Mouse (Mus musculus) hindbrain, embryonic 11.5 days (tissue): ENCODE results near the gene Slc39a8. TPM values are rescaled to one million over a fixed set of nuclear protein-coding genes. Genes with fewer than 3 reads are reported as not detected.

Source experiments
- ATAC-seq: fragments of 200-750 bp; cut with Nextera tagmentation; 2 replicates; pipeline ENCODE4 v1.8.0; 2017; ENCODE audit warnings: mild to moderate bottlenecking, moderate TSS enrichment, moderate library complexity; ENCODE audit not compliant: low FRiP score
- DNase-seq: peaks from one replicate; pipeline ENCODE4 v3.0.0-alpha.2; 2015; ENCODE audit warnings: low spot score
- H3K27ac ChIP-seq: fragments of 300-500 bp; sonication (generic); 2 replicates; pipeline ENCODE4 v1.5.1; 2014; ENCODE audit warnings: mild to moderate bottlenecking, low read depth, low read length
- H3K27me3 ChIP-seq: fragments of 300-500 bp; sonication (generic); 2 replicates; pipeline ENCODE4 v1.6.1; 2014; ENCODE audit warnings: mild to moderate bottlenecking, low read length, moderate library complexity, mixed read lengths; ENCODE audit not compliant: control insufficient read depth, insufficient read depth
- H3K36me3 ChIP-seq: fragments of 300-500 bp; sonication (generic); 2 replicates; pipeline ENCODE4 v1.6.1; 2014; ENCODE audit warnings: mild to moderate bottlenecking, low read length, moderate library complexity, mixed read lengths; ENCODE audit not compliant: control insufficient read depth, insufficient read depth
- H3K4me1 ChIP-seq: fragments of 300-500 bp; sonication (generic); replicated peaks from 2 replicates; pipeline ENCODE4 v1.6.1; 2014; ENCODE audit warnings: low read length, mixed read lengths; ENCODE audit not compliant: control insufficient read depth, insufficient read depth
- H3K4me2 ChIP-seq: fragments of 300-500 bp; sonication (generic); replicated peaks from 2 replicates; pipeline ENCODE4 v1.6.1; 2014; ENCODE audit warnings: mild to moderate bottlenecking, low read depth, low read length
- H3K4me3 ChIP-seq: fragments of 300-500 bp; sonication (generic); 2 replicates; pipeline ENCODE4 v1.5.1; 2014; ENCODE audit warnings: low read depth, low read length
- H3K9ac ChIP-seq: fragments of 300-500 bp; sonication (generic); 2 replicates; pipeline ENCODE4 v1.6.1; 2014; ENCODE audit warnings: low read depth, low read length
- H3K9me3 ChIP-seq: fragments of 300-500 bp; sonication (generic); 2 replicates; pipeline ENCODE4 v1.6.1; 2016; ENCODE audit warnings: low read length; ENCODE audit not compliant: control insufficient read depth
- WGBS: fragments of 180-500 bp; shearing (Covaris S2); extraction: QIAGEN DNeasy Blood & Tissue Kit; methylation state at CpG from one replicate; pipeline ENCODE4 v1.1.7; 2014; 5-methylcytosine and 5-hydroxymethylcytosine counted together
- polyA plus RNA-seq: library from polyadenylated mRNA; unstranded; fragments of >200 nt; fragmentation: Nextera tagmentation; extraction: Ambion mirVana; gene quantifications from 2 replicates; pipeline ENCODE4 v1.2.1, GENCODE M21; 2014

The Slc39a8 gene
- polyA plus RNA-seq: 23.0 and 23.3 TPM in 2 replicates

- H3K36me3 ChIP-seq: no peaks in the 10 kb centered on the region
- no peaks in the 10 kb centered on the region for H3K9me3 ChIP-seq
- H3K27ac ChIP-seq: peak within 1 kb of the TSS; percentile 48; the same call in 1 of the 2 replicates
- peak; percentile 78 for DNase-seq
- peak; percentile 92 for ATAC-seq
- peak within 1 kb of the TSS; percentile 91 for H3K4me2 ChIP-seq
- 0 out of 2 replicates have a peak, but pooled peaks cover 3% of the 10 kb centered on the region for H3K4me1 ChIP-seq
- H3K4me3 ChIP-seq: peak within 1 kb of the TSS; percentile 53
- no peaks in the 10 kb centered on the region for H3K27me3 ChIP-seq
- 4% methylated on average over 22 of the region's 22 CpGs for WGBS
- H3K9ac ChIP-seq: peak within 1 kb of the TSS; percentile 72
Measured at GRCm38 (mm10) chr3:135825016-135825753, at the start of gene Slc39a8. Gene Slc39a8 (plus strand): TSS chr3:135825279.

- no peak for DNase-seq
- 81% methylated on average over 7 of the region's 7 CpGs for WGBS
Measured at GRCm38 (mm10) chr3:135785065-135785464, 40.0 kb upstream of the Slc39a8 start.

DNA sequence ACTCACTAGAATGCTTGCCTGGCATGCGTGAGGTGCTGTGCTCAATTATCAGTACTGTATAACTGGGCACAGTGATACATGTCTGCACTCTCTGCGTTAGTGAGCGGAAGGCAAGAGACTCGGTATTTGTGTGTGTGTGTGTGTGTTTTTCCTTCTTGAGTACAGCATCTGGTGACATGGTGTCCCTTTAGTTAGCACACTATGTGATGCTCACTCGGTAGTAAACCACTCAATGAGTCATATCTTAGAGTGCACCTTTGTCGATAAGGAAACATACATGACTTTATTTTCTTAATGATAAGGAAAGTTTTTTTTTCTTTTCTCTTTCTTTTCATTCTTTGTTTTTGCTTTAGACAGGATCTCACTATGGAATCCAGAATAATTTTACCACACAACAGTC lies 29.0 kb upstream of the Slc39a8 start:
- no peaks in the 10 kb centered on the region for H3K36me3 ChIP-seq
- H3K9me3 ChIP-seq: no peaks in the 10 kb centered on the region
- H3K4me3 ChIP-seq: no peak overlapping the region
- ATAC-seq (no peak), DNase-seq (no peak)
- H3K27ac ChIP-seq: no peak overlapping the region
- no peaks in the 10 kb centered on the region for H3K27me3 ChIP-seq
- H3K4me1 ChIP-seq: no peaks in the 10 kb centered on the region
- 95% methylated on average over 6 of the region's 6 CpGs for WGBS
- no peak overlapping the region for H3K9ac ChIP-seq
- H3K4me2 ChIP-seq: no peak overlapping the region

More at GRCm38 (mm10) chr3:135785065-135785464, 40.0 kb upstream of the Slc39a8 start:
- Histone ChIP-seq H3K9me3 (no peaks in the 10 kb centered on the region), H3K4me2 (no peak overlapping the region), H3K4me1 (no peaks in the 10 kb centered on the region), H3K36me3 (no peaks in the 10 kb centered on the region), H3K9ac (no peak overlapping the region), H3K27me3 (no peaks in the 10 kb centered on the region), H3K27ac (no peak overlapping the region), H3K4me3 (no peak overlapping the region)
- ATAC-seq: no peak

- no peaks in the 10 kb centered on the region for H3K36me3 ChIP-seq
- H3K27me3 ChIP-seq: no peaks in the 10 kb centered on the region
- H3K27ac ChIP-seq: no peak overlapping the region
- H3K4me1 ChIP-seq: no peaks in the 10 kb centered on the region
- H3K9ac ChIP-seq: no peak overlapping the region
- no peak overlapping the region for H3K4me2 ChIP-seq
- ATAC-seq (no peak), DNase-seq (no peak)
- 88% methylated on average over 3 of the region's 3 CpGs for WGBS
- H3K9me3 ChIP-seq: no peaks in the 10 kb centered on the region
- H3K4me3 ChIP-seq: no peak overlapping the region
Measured at GRCm38 (mm10) chr3:135798241-135798640, 26.8 kb upstream of the Slc39a8 start.

DNA sequence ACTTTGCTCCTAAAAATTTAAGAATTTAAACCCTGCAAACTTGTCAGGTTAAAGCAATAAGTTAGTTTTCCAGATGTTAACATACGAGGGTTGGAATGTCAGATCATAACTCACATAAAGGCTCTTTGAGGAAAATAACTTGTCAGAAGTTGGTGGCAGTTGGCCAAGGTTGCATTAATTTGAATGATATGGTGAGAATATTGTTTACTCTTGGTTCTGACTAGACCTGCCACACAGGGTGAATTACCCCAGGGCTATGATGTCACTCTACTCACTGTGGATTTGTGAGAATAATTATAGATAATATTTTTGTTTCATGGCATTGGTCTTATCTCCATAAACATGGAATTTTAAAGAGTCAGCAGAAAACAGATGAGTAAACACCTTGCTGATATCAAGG lies 26.4 kb upstream of the Slc39a8 start:
- no peak overlapping the region for H3K4me2 ChIP-seq
- no peaks in the 10 kb centered on the region for H3K36me3 ChIP-seq
- no peak overlapping the region for H3K9ac ChIP-seq
- DNase-seq: no peak
- no peak for ATAC-seq
- no peak overlapping the region for H3K27ac ChIP-seq
- H3K4me1 ChIP-seq: no peaks in the 10 kb centered on the region
- H3K27me3 ChIP-seq: no peaks in the 10 kb centered on the region
- 80% methylated on average over 1 of the region's 1 CpGs for WGBS
- no peaks in the 10 kb centered on the region for H3K9me3 ChIP-seq
- H3K4me3 ChIP-seq: no peak overlapping the region

GRCm38 (mm10) chr3:135814665-135815064 lies 10.4 kb upstream of the Slc39a8 start:
- H3K4me1 ChIP-seq: no peaks in the 10 kb centered on the region
- DNase-seq (no peak), ATAC-seq (no peak)
- H3K9ac ChIP-seq: no peak overlapping the region
- H3K27me3 ChIP-seq: no peaks in the 10 kb centered on the region
- no peak overlapping the region for H3K27ac ChIP-seq
- no peak overlapping the region for H3K4me2 ChIP-seq
- H3K36me3 ChIP-seq: no peaks in the 10 kb centered on the region
- WGBS: 90% methylated on average over 14 of the region's 14 CpGs
- H3K4me3 ChIP-seq: no peak overlapping the region
- H3K9me3 ChIP-seq: no peaks in the 10 kb centered on the region

DNA sequence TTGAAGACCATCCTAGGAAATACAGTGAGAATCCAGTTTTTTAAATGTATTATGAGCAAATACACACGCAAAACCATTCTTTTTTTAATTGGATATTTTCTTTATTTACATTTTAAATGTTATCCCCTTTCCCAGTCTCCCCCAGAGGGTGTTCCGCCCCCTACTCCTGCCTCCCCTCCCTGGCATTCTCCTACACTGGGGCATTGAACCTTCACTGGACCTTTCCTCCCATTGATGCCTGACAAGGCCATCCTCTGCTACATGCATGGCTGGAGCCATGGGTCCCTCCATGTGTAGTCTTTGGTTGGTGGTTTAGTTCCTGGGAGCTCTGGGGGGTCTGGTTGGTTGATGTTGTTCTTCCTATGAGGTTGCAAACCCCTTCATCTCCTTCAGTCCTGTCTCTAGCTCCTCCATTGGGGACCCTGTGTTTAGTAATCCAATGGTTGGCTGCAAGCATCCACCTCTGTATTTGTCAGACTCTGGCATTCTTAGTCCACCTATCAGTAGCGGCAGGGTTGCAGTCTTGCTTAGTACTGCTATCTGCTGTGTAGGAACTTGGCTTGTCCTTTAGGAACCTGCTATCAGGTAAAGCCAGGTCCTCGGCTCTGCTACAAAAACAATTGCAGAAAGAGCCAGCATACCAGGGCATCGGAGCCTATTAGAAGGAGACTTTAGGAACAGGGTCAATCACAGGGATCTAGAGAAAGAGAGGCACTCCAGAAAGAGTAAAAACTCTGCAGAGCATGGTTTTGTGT lies 8.9 kb upstream of the Slc39a8 start:
- no peaks in the 10 kb centered on the region for H3K4me1 ChIP-seq
- no peak overlapping the region for H3K27ac ChIP-seq
- no peaks in the 10 kb centered on the region for H3K36me3 ChIP-seq
- no peak overlapping the region for H3K4me3 ChIP-seq
- no peak overlapping the region for H3K9ac ChIP-seq
- H3K4me2 ChIP-seq: no peak overlapping the region
- no peaks in the 10 kb centered on the region for H3K27me3 ChIP-seq
- DNase-seq: no peak
- ATAC-seq: no peak
- WGBS: 92% methylated on average over 5 of the region's 5 CpGs
- H3K9me3 ChIP-seq: no peaks in the 10 kb centered on the region

DNA sequence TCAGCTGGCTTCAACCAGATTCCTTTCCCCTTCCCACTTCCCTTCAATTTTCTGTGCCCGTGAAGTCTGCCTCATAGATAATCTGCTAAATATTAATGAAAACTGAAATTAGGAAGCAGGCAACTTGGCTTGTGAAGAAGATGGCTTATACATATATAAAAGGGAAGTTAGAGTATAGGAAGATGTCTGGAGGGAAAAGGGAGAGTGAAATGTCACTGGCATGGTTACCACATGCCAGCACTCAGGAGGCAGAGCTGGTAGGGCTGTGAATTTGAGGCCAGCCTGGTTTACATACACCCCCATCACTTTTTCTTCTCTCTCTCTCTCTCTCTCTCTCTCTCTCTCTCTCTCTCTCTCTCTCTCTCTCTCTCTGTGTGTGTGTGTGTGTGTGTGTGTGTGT lies 8.0 kb upstream of the Slc39a8 start:
- Histone ChIP-seq H3K9ac (no peak overlapping the region), H3K27me3 (no peaks in the 10 kb centered on the region), H3K9me3 (no peaks in the 10 kb centered on the region), H3K4me3 (no peak overlapping the region), H3K4me2 (no peak overlapping the region), H3K27ac (no peak overlapping the region), H3K36me3 (no peaks in the 10 kb centered on the region), H3K4me1 (no peaks in the 10 kb centered on the region)
- WGBS: 71% methylated on average over 1 of the region's 1 CpGs
- DNase-seq: no peak
- no peak for ATAC-seq
